Mouse (Mus musculus): ENCODE data around the gene Olfr872. TPM values are rescaled to one million over a fixed set of nuclear protein-coding genes. Genes with fewer than 3 reads are reported as not detected.

The Olfr872 gene
- polyA plus RNA-seq, 1 experiment from 2014 or later: not detected

DNA sequence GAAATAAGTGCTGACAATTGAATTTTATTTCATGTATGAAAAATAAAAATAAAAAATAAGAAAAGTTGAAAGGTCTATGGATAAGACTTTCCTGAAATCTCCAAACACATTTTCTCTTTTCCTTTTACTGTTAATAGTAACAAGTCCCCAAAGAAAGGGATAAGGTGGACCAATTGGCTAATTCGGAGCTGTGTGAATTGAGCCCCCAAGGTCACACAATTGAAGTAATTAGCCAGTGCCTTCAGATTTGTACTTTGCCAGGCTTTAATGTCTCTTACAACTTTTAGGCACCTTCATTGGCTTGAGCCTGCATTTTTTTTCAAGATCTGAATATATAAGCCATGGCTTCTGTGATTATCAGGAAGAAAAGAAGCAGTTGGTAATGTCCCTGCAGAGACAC, 61.3 kb downstream of the Olfr872 start, which contains the start of gene Olfr873:
Gene Olfr873 (plus strand): TSS at position 301 of the 400 bp plus-strand sequence.
- no peaks in the 10 kb centered on the region for H3K36me3 ChIP-seq (ENCODE audit: control insufficient read depth, insufficient read depth)
- H3K4me1 ChIP-seq (ENCODE audit: control insufficient read depth, insufficient read depth, low read length): no peaks in the 10 kb centered on the region
- no peak within 1 kb of the TSS for H3K9ac ChIP-seq (ENCODE audit: low read length)
- WGBS: 88% methylated on average over 1 of the region's 1 CpGs
- no peaks in the 10 kb centered on the region for H3K27me3 ChIP-seq (ENCODE audit: control insufficient read depth, insufficient read depth, low read length)
- H3K4me2 ChIP-seq (ENCODE audit: low read depth, low read length): no peak within 1 kb of the TSS
- no peak for ATAC-seq (replicated peaks; ENCODE audit: extremely low read depth, insufficient read depth, low FRiP score)
- H3K27ac ChIP-seq (ENCODE audit: low read length): no peak within 1 kb of the TSS
- no peaks in the 10 kb centered on the region for H3K9me3 ChIP-seq (replicated peaks; ENCODE audit: control insufficient read depth, low read length)
- no peak within 1 kb of the TSS for H3K4me3 ChIP-seq (ENCODE audit: low read length)

Other genes starting within 250 kb of the Olfr872 start
- not detected in 2 replicates for gene Olfr866, start 209.1 kb upstream of the Olfr872 start, polyA plus RNA-seq (2015; fragmentation: Nextera tagmentation; extraction: Ambion mirVana)
- not detected in 2 replicates for gene Olfr867, start 179.6 kb upstream of the Olfr872 start, polyA plus RNA-seq (2015; fragmentation: Nextera tagmentation; extraction: Ambion mirVana)
- not detected in 2 replicates for gene Olfr868, start 138.5 kb upstream of the Olfr872 start, polyA plus RNA-seq (2015; fragmentation: Nextera tagmentation; extraction: Ambion mirVana)
- gene Olfr869, start 108.1 kb upstream of the Olfr872 start, polyA plus RNA-seq (2015; fragmentation: Nextera tagmentation; extraction: Ambion mirVana): not detected in 2 replicates
- gene Olfr870, start 63.1 kb upstream of the Olfr872 start, polyA plus RNA-seq (2015; fragmentation: Nextera tagmentation; extraction: Ambion mirVana): not detected in 2 replicates
- not detected in 2 replicates for gene Olfr871, start 24.9 kb upstream of the Olfr872 start, polyA plus RNA-seq (2015; fragmentation: Nextera tagmentation; extraction: Ambion mirVana)
- gene Olfr39, start 45.2 kb downstream of the Olfr872 start, polyA plus RNA-seq (2015; fragmentation: Nextera tagmentation; extraction: Ambion mirVana): not detected in 2 replicates
- not detected in 2 replicates for gene Olfr873, start 61.4 kb downstream of the Olfr872 start, polyA plus RNA-seq (2015; fragmentation: Nextera tagmentation; extraction: Ambion mirVana)
- not detected in 2 replicates for gene Olfr18, start 99.0 kb downstream of the Olfr872 start, polyA plus RNA-seq (2015; fragmentation: Nextera tagmentation; extraction: Ambion mirVana)
- gene Zfp560, start 148.1 kb downstream of the Olfr872 start, polyA plus RNA-seq (2015; fragmentation: Nextera tagmentation; extraction: Ambion mirVana): 29.1 and 31.0 TPM in 2 replicates
- gene Zfp26, start 223.0 kb downstream of the Olfr872 start, polyA plus RNA-seq (2015; fragmentation: Nextera tagmentation; extraction: Ambion mirVana): 7.8 and 9.1 TPM in 2 replicates